Mouse (Mus musculus) left cerebral cortex, postnatal 4 days (tissue): ENCODE measurements around the gene Pde4a. TPM values are rescaled to one million over a fixed set of nuclear protein-coding genes. Genes with fewer than 3 reads are reported as not detected.
"Not testable (repeated sequence)": the region's sequence is repeated elsewhere in the genome, so short reads cannot be mapped to it uniquely, and the experiment has no call there.

Experiments used
- DNase-seq: peaks from one replicate; pipeline ENCODE4 v3.0.0-alpha.2; 2022
- intact Hi-C: fragments of 180-260 bp; cut with DNase I; formaldehyde crosslinking; loops from one replicate; pipeline ENCODE4 v1.15.1; 2025
- total RNA-seq, 2 experiments: library from RNA; stranded (reverse); gene quantifications; 2 replicates each; pipeline ENCODE4 v1.2.3; 2021

Gene Pde4a
- total RNA-seq, 2 experiments from 2014 or later: 44.4 to 47.3 TPM

DNA sequence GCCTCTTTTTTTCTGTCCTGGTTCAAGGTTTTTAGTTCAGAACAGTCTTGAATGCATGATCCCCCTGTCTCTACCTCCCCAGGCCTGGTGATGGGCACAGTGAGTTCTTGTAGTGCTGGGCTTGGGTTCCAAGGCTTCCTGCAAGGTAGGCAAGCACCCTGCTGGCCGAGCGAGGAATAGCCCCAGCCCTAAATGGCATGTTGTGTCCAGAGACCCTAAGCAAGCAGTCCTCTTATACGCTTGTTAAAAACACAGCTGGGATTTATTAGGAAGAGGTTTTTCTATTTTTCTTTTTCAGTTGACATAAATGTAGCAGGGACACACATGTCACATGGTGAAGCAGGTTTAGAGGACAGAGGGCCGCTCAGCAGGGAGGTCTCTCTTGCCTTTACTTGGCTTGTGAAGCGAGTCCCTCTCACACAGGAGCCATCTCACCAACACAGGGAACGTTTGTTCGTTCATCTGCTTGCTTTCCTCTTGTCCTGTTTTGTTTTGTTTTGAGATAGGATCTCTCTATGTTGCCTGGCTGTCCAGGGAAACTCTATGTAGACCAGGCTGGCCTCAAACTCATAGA lies 48.2 kb downstream of the Pde4a start:
- intact Hi-C loops: no loop called here
- no peak for DNase-seq

DNA sequence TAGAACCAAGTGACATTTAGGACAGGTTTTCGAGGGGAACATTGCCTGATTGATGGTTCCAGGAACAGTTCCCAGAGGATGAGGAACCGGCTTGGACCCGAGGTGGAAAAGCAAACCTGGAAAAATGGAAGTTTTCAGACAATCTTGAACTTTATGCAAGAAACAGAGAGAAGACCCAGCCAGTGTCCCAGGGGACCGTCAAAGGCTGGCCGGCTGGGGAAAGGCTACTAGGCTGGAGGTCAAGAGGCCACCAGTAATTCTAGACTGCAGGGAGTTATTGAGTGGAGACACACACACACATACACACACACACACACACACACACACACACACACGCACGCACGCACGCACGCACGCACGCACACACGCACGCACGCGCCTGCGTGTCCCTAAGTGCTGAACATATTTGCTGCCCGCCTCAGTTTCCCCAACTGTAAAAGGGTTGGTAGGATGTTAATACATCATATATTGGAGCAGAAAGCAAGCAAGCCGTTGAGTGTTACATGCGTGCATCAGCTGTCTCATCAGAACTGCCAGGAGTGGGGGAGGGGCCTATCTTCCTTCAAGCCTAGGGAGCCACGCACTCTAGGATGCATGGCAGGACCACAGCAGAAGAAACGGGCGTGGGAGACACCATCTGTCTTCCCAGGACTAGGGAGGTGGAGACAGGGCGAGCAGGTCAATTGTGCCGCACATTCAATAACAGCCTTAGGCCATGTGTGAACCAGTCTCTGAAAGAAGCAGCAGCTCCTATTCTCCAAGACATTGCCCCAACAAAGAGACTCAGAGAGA lies 50.7 kb downstream of the Pde4a start:
- peak; percentile 58 for DNase-seq
- intact Hi-C loops: no loop called here

DNA sequence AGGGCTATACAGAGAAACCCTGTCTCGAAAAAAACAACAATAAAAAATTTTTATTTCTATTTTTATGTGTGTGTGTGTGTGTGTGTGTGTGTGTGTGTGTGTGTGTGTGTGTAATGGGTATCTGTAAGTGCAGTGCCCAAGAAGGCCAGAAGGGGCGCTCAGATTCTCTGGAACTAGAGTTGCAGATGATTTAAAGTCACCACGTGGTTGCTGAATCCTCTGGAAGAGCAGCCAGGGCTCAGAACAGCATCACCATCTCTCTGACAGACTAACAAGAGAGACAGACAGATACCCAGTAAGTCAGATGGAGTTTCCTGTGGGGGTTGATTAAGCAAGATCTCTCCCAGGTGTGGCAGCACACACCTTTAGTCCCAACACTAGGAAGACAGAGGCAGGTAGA lies 54.3 kb downstream of the Pde4a start:
- DNase-seq: no peak
- intact Hi-C loops: no loop called here

DNA sequence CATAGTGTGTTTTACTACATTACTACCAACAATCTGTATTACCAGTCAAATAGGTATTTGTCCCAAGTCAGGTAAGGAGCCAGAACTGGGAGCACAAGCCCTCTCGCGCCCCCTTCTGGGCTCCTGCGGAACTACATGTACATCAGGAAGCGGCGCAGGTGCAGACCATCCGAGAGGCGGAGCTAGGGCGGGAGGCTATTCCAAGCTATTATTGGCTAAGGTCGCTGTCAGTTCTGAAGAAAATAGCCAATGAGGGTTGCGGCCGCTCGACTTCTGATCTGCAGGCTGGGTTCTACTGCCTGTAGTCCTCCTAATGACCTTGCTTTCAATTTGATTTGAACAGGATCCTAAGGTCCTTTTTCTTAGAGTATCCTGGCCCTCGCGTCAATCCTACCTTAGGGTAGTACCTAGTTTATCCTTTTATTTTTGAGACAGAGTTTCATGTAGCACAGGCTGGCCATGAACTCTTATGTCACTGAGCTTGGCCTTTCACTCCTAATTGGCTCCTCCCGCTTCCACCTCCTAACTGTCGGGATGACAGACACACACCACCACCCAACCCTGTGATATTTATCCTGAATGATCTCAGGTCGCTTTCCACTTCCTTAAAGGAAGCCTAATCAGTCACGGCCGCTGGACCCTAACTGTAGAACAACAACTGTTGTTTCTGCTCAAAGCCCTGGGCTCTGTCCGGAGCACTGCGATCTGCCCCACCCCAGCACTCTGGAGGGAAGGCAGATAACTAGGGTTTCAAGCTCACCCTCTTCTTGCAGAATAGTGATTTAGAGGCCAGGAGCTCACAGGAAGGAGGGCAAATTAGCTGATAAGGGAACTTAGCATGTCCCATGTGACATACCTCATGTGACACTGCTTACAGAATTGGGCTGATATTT lies 55.2 kb downstream of the Pde4a start:
- DNase-seq: peak; percentile 92
- intact Hi-C loops: no loop called here

DNA sequence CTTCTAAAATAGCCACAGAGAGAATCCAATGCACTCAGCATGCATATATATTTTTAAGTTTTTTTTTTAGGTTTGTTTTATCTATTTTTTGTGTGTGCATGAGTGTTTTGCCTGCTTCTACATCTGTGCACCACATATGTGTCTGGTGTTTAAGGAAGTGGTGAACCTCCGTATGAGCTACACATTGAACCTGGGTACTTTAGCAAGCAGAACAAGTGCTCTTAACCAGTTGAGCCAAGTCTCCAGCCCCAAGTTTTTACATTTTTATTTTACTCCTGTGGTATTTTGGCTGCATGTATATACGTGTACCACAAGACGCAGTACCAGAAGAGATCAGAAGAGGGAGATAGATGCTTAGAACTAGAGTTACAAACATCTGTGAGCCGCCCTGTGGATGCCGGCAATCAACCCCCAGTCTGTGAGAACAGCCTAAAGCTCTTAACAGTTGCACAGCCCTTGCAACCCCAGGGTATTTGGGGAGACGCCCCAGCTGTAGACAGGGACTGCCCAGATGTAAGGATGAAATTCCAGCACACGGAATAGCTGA lies 55.9 kb downstream of the Pde4a start:
- intact Hi-C loops: no loop called here
- DNase-seq: no peak

DNA sequence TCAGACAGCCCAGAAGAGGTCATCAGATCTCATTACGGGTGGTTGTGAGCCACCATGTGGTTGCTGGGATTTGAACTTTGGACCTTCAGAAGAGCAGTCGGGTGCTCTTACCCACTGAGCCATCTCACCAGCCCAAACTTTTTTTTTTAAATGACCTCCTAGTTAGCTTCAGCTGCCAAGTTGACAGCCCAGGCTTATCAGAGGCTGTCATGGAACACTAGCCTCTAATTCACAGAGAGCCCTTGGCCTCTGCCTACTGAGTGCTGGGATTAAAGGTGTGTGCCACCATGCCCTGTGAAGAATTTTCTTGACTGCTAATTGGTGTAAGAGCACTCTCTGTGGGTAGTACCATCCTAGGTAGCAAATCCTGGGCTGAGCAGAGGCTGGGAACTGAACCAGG lies 58.0 kb downstream of the Pde4a start:
- DNase-seq, intact Hi-C loops: not testable (repeated sequence)

DNA sequence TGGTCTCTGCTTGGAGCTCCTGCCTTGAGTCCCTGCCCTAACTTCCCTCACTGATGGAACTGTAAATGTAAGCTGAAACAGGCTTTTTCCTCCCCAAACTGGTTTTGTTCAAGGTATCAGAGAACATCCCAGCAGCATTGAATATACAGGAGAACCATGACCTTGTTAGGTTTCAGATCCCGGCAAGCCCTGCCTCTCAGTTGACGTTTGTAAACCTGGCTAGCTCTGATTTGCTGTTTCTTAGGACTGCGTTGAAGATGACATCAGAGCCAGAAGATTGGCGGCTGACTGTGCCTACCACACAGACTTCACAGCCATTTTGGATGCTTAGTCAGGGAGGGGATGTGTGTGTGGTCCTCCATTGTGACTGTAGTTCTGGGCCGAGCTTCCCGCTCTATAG lies 58.4 kb downstream of the Pde4a start:
- no peak for DNase-seq
- intact Hi-C loops: no loop called here

DNA sequence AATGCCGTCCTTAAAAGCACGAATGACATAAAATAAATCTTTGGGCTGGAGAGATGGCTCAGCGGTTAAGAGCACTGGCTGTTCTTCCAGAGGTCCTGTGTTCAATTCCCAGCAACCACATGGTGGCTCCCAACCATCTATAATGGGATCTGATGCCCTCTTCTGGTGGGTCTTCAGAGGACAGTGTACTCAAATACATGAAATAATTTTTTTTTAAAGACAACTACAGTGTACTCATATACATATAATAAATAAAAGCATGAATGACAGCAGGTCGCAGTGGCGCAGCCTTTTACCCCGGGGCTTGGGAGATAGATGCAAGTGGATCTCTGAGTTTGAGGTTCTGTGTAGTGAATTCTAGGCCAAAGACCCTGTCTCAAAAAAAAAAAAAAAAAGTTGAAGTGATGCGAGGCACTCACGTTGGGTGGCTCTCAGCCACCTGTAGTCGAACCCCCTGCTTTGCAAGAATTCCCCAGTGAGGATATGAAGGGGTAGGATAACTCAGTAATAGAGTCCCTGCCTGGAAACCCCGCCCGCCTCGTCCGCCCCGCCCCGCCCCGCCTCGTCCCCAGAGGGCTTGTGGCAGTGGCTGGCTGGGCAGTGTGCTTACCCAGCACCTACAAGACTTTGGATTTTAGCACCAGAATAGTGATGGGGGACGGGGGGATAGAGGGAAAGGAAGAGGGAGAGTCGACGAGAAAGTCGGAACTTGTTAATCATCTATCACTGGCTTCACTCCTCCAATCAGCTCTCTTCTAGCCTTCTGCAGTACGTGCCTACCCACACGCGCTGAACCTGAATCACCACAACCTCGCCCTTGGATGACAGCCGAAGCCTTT lies 59.3 kb downstream of the Pde4a start:
- intact Hi-C loops: no loop called here
- no peak for DNase-seq

DNA sequence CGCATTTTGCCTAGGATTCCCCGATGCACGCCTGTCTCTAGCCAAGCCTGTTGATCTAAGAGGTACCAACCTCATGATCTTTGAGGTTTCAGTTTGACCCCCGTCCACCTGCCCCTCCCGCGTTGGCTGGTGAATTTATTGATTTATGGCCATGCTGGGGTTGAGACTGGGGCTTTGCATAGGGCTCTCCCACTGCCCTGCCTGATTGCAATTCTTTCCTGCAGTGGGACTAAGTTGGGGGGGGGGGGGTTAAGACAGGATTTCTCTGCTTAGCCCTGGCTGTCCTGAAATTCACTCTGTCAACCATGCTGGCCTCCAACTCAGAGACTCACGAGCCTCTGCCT lies 59.9 kb downstream of the Pde4a start:
- intact Hi-C loops: no loop called here
- no peak for DNase-seq

DNA sequence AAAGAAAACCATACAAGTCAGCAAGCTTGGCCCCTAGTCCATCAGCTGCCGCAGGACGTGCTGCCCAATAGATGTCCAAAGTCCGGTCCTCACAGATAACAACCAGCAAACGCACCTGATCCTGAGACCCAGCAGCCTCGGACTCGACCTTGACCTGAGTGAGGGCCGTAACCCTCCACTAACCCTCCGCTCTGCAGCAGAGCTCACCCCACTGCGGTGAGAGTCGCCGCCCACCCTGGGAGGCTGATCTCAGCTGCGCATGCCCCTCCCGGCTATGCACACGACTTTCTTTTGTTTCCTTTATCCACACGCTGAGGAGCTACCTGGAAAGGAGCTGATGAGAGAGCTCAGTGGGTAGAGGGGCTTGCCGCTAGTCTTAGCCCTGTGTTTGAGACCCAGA lies 61.8 kb downstream of the Pde4a start:
- DNase-seq: no peak
- intact Hi-C loops: no loop called here

DNA sequence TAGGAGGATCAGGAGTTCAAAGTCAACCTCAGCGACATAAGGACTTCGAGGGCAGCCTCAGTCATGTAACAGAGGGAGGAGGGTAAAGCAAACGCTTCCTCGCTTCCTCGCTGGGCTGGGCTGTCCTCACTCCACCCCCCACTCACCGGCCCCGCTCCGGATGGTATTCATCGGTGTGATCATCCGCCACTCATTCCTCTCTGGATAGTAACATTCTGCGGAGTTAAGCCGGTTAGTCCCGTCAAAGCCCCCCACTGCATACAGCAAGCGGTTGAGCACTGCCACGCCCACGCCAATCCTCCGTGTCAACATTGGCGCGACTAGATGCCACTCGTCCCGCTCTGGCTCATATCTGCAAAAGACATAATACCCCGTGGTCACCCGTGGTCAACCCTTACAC lies 66.0 kb downstream of the Pde4a start:
- DNase-seq: no peak
- intact Hi-C loops: no loop called here

DNA sequence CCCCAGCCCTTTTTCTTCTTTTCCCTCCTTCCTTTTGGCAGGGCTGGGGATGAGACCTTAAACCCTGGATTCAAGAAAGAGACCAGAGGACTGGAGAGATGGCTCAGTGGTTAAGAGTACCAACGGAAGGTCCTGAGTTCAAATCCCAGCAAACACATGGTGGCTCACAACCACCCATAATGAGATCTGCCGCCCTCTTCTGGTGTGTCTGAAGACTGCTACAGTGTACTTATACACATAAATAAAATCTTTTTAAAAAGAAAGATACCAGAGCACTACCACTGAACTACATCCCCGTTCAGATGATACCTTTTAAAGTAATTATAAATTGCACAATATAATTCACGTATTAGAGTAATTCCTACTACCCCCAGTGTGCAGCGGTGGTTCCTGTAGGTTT lies 67.4 kb downstream of the Pde4a start:
- no peak for DNase-seq
- intact Hi-C loops: no loop called here

DNA sequence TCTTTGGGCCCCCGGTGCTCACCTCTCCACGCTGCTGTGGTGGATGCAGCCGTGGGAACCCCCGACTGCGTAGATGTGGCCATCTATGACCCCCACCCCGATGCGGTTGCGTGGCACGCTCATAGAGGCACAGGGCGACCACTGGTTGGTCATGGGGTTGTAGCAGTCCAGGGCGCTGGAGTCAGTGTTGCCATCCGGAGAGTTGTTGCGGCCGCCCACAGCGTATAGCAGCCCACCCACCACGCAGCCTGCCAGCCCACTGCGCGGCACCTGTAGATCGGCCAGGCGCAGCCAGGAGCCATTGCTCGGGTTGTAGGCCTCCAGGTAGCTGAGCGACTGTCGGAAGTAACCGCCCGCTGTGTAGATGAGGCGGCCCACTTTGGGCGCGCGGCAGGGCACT lies 67.9 kb downstream of the Pde4a start:
- no peak for DNase-seq

DNA sequence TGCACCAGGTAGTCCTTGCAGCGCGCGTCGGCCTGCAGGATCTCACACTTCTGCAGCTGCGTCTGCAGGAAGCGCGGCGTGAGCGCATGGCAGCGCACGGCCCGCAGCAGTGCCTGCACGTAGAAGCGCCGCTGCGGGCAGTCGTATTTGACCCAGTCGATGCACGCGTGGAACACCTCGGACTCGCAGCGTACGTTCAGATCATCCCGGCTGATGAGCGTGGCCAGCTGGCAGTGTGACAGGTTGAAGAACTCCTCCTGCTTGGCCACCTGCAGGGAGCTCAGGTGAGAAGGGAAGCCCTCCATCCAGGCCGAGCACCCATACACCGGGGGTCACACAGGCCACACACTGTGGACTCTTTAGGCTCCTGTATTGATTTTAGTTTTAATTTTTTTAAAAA lies 68.3 kb downstream of the Pde4a start:
- no peak for DNase-seq
- intact Hi-C loops: no loop called here

More for the DNA sequence above, 67.9 kb downstream of the Pde4a start:
- intact Hi-C loops: no loop called here

DNA sequence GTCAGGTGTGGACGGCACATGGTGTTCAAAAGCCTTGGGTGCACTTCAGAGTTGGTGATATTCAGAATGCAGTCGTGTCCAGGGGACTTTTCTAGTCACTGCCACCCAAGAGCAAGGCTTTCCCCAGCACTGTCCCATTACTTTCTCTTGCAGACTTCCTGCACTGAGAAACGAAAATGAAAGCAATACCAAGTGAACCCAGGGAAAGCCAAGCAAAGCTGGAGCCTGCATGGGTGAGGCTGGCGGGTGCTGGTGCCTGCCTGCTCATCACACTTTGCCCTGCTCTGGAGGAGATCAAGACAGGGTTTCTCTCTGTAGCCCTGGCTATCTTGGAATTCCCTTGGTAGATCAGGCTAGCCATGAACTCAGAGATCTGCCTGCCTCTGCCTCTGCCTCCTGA lies 69.8 kb downstream of the Pde4a start:
- intact Hi-C loops: no loop called here
- DNase-seq: no peak

DNA sequence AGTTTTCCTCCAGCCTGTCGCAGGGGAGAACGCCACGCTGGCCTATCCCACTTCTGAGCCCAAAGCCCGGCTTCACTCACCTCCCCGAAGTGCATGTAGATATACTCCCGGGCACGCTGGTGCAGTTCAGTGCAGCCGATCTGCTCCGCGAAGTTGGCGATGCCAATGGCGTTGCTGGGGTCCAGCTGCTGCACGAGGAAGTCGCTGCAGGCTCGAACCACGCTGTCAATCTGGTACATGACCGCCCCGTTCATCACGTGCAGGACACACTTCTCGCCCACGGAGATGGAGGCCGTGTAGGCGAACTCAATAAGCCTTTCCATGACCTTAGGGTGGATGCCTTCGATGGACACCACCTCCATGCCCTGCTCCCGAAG lies 71.5 kb downstream of the Pde4a start:
- intact Hi-C loops: no loop called here
- peak; percentile 32 for DNase-seq

DNA sequence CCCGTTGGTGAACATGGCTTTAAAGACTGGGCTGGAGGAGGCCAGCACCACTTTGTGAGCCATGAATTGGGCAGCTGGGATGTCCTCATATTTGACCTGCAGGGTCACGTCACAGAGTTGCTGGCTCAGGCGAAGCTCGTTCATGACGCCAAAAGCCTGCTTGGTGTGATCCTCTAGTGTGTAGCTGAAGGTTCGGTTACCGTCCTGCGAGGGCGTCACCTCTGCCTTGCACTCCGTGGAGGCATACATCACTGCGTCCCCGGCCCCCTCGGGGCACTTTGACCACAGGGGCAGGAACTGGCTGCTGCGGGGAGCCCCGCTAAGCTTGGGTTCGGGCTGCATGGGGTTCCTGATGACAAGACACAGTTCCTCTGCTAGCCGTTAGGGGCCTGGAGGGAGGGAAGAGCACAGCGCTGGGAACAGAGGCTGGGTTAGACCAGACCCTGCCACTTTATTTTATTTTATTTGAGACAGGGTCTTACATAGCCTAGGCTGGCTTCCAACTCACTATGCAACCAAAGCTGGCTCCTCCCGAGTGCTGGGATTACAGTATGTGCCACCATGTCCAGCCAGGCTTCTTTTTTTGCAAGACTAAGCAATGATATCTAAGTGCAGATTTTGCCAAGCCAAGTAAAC lies 72.0 kb downstream of the Pde4a start:
- DNase-seq: peak; percentile 47
- intact Hi-C loops: no loop called here

DNA sequence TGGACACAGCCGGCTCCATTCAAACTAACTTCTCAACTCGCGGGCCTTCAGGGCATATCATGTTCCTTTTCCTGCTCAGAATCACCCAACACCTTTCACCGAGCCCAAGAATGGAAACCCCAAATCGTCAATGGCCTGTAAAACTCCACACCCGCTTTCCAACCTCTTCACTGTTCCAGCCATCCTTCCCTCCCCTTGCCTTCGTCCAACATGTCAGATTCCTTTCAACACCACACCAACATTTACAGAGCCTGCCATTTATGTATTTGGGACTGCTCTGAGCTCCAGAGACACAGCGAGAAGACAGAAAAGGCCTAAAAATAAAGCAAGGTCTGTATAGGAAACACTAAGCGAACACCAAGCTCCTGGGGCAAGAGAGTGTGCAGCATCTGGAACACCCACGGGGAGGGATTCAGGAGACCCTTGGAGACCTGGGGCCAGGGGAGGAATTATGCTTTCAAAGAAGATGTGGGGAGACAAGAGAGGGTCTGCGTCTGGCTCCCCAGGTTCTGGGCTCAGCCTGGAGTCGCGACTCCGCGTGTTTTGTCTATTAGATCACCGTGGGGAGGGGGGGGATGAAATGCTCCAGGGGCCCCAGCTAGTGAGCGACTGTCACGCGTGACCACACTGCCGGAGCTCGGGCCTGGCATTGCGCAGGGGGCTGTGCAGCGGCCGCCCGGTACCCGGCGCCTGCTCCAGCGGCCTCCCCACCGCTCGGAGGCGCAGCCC lies 72.7 kb downstream of the Pde4a start:
- intact Hi-C loops: no loop called here
- DNase-seq: no peak

DNA sequence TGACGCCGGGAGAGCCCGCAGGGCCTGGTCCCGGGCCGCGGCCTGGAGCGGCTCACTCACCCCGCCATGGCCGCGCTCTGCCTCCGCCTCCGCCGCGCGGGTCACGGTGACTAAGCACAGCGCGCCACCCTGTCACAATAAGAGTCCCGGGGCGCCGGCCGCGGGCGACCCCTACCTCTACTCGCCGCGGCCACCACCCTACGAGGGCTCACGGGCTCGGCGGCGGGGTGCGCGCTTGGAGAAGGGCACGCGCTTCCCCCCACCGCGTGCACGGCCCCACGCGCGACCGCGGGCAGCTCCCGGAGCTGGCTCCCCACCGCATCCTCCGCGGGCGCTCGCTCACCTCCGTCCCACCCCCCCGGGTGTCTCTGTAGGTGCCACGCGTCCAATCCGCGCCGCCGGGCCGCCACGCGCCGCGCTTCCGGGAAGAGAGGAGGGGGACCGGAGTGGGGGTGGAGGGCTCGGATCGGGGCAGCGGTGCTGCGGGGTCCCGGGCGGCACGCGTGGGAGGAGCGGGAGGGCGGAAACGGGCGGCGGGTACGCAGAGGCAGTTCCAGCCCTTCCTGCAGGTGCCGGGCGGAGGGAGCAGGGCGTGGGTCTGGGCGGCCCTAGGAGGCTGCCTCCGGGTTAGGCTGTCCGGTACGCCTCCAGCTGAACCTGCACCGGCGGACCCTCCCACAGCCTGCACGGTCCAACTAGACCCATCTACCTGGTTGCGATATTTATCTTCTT lies 73.4 kb downstream of the Pde4a start, which contains the start of gene Keap1:
Gene Keap1, minus strand, starts transcription at position 629 of the 732 bp plus-strand sequence.
- intact Hi-C loops: no loop called here
- peak; percentile 82 for DNase-seq
